In genomic region chr4:154245342-154245741, GRCm38 (mm10) we compare ENCODE assay signal across 14 mouse cellular contexts. TPM values are rescaled to one million over a fixed set of nuclear protein-coding genes. Genes with fewer than 3 reads are reported as not detected.
DNase-seq lines count a peak whose midpoint lies in the region; ATAC-seq lines count a peak whose summit lies in the region.
"Had no signal": no experiment of that assay in that cellular context is flagged by ENCODE, and none has a peak within 500 bp of the region (broad histone marks: within the 10 kb centered on the region; RNA-seq: fewer than 3 reads in every experiment).

No protein-coding gene starts in this region.

- peak overlapping the region; percentile 27; the same call in 1 of the 2 replicates for H3K27ac ChIP-seq in embryonic facial prominence, embryonic 12.5 days
- H3K27ac ChIP-seq: forebrain, embryonic 15.5 days; heart, adult 2 months; layer of hippocampus, adult 2 months had no signal

- no peak overlapping the region for H3K4me3 ChIP-seq in embryonic facial prominence, embryonic 12.5 days
- H3K4me3 ChIP-seq: forebrain, embryonic 15.5 days; heart, adult 2 months; layer of hippocampus, adult 2 months had no signal

- intact Hi-C loops in left cerebral cortex, postnatal 4 days (cut with DNase I), result no loop called here

- peaks cover 8% of the 10 kb centered on the region; the same call in 1 of the 2 replicates for H3K36me3 ChIP-seq in embryonic facial prominence, embryonic 12.5 days
- H3K36me3 ChIP-seq: forebrain, embryonic 15.5 days had no signal

- no peak overlapping the region; the same call in 1 of the 2 replicates for H3K9ac ChIP-seq in embryonic facial prominence, embryonic 12.5 days
- H3K9ac ChIP-seq: forebrain, embryonic 15.5 days had no signal

- H3K4me2 ChIP-seq in embryonic facial prominence, embryonic 12.5 days (replicated peaks), result no peak overlapping the region
- H3K4me2 ChIP-seq: forebrain, embryonic 15.5 days had no signal

- H3K27me3 ChIP-seq in embryonic facial prominence, embryonic 12.5 days, result no peaks in the 10 kb centered on the region
- H3K27me3 ChIP-seq: forebrain, embryonic 15.5 days had no signal

- ATAC-seq in embryonic facial prominence, embryonic 12.5 days (ENCODE audit: insufficient number of reproducible peaks, insufficient read depth, low FRiP score, low TSS enrichment), result no peak
- ATAC-seq in CD4-positive, CD25-positive, alpha-beta regulatory T cell, adult 4 months, result no peak
- ATAC-seq: forebrain, embryonic 15.5 days; midbrain, embryonic 16.5 days had no signal

- DNase-seq in left cerebral cortex, postnatal 4 days, result peak; percentile 55
- no peak for DNase-seq in left cerebral cortex, adult 9 months (ENCODE audit: low spot score in 2 of 2)
- DNase-seq in adrenal gland, adult 2 months, result peak; percentile 49
- no peak for DNase-seq in cerebellum, postnatal 25 days
- no peak for DNase-seq in kidney, postnatal 10 days
- DNase-seq: heart, adult 2 months; lung, adult 2 months; right cerebral cortex, postnatal 14 days had no signal

- H3K9me3 ChIP-seq in embryonic facial prominence, embryonic 12.5 days, result no peaks in the 10 kb centered on the region
- H3K9me3 ChIP-seq: forebrain, embryonic 15.5 days had no signal

- peaks cover 39% of the 10 kb centered on the region for H3K4me1 ChIP-seq in embryonic facial prominence, embryonic 12.5 days

- 63% methylated on average over 7 of the region's 7 CpGs for WGBS in embryonic facial prominence, embryonic 12.5 days

RNA-seq across cellular contexts. Expression of gene Arhgef16, which starts 56.1 kb away (rescaled TPM):
- 1 to 10 TPM in 1 of 2 experiments, under 1 TPM in 1; 0.38 to 1.0 TPM for total RNA-seq in left cerebral cortex, postnatal 4 days (2021)
- total RNA-seq in adrenal gland, adult 2 months (2021), result under 1 TPM; 0.46 to 0.59 TPM
- 0.27 and 0.49 TPM in 2 replicates for polyA plus RNA-seq in adrenal gland, adult 2 months (2012; rRNA removed)
- 6.0 TPM in 2 replicates for polyA plus RNA-seq in embryonic facial prominence, embryonic 12.5 days (2016; fragmentation: Nextera tagmentation; extraction: Ambion mirVana)
- under 1 TPM in 1 of 2 experiments, not detected in 1; 0.39 TPM for polyA plus RNA-seq in CD4-positive, CD25-positive, alpha-beta regulatory T cell, adult 4 months (2017; shearing (Covaris generic))
- total RNA-seq: common myeloid progenitor, adult 5-6 weeks had no signal

Comparison
In these comparisons a context has a peak if more than half of its experiments do, and no peak if none do; other contexts are left out.
1. DNase-seq: peak in left cerebral cortex, postnatal 4 days (single experiment) and adrenal gland, adult 2 months (single experiment); none in left cerebral cortex, adult 9 months (0 of 2), cerebellum, postnatal 25 days (0 of 2) and kidney, postnatal 10 days (single experiment).